Mouse (Mus musculus) lung, postnatal 14 days (tissue): ENCODE data around the gene Gm10961.
"Not testable (repeated sequence)": the region's sequence is repeated elsewhere in the genome, so short reads cannot be mapped to it uniquely, and the experiment has no call there.

Experiments
- DNase-seq: peaks from one replicate; pipeline ENCODE4 v3.0.0; 2021

The Gm10961 gene

DNA sequence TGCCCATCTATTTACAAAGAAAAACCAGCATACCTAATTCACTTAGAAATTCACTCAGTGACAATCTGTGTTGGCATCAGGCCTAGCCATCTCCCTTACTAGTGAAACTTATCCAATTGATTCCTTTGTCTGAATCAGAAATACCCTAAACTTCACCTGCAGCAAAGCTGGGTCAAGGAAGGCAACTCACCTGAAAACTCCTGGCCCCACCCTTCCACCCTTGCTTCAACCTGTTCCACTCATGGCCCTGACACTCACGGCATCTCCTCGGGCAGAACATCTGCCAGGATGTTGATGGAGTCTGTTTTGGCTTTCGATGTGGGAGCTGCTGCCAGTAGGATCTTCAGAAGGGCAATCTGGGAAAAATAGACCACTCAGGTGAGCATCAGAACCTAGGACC, 13.3 kb upstream of the Gm10961 start:
- no peak for DNase-seq

DNA sequence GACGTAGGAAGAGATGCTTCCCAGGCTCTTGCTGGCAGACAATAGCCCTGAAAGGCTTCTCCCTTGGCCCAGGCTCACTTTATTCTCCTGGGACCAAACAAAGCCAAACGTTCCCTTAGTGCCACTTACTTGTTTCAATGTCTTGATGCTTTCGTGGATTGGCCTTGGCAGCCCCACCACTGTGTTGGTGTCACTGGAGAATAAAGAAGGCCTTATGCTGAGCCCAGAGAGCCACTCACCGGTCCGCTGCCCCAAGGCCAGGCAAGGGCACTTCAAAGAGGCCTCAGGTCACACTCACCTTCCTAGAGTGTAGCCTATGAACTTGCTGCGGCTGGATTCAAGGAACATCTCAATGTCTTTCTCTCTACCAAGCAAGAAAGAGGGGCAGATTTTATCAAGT, 11.2 kb upstream of the Gm10961 start:
- no peak for DNase-seq

- DNase-seq, result no peak
These were observed 9.6 kb upstream of the Gm10961 start for GRCm38 (mm10) chr3:107621286-107622075.

DNA sequence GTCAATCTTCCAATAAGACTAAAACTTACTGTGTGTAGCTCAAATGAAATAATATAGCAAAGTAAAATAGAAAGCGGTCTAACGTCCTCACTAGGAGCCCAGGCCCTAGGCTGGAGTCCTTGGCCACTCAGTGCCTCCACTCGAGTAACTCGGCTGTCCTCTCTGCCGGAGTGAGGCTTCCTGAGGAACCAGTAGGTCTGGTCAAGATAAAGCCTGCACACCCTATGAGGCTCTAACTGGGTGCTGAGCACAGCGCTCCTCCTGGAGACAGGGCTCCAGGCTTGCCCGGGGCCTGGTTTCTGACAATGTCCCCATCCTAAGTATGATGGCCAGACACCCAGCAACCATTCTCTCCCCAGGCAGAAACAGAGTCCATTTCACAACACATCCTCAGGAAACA, 8.6 kb upstream of the Gm10961 start:
- no peak for DNase-seq

DNA sequence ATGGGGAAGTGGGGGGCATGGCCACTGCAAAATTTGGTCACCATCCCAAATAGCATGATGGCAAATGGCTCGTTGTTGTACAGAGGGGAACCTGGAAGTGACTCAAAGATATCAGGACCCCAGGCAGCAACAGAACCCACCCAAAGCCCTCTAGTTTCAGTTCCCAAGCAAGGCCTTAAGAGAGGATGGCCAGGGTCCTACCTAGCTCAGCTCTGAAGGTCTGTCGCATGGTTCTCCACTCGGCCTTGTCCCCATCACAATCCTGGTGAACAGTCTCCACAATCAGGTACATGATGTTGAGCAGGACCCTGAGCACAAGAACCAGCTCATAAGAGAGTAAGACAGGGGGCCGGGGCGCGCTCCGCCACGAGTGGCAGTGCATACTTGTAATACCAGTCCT, 6.7 kb upstream of the Gm10961 start:
- DNase-seq, result no peak

GRCm38 (mm10) chr3:107625536-107625935, 5.6 kb upstream of the Gm10961 start:
- no peak for DNase-seq

DNA sequence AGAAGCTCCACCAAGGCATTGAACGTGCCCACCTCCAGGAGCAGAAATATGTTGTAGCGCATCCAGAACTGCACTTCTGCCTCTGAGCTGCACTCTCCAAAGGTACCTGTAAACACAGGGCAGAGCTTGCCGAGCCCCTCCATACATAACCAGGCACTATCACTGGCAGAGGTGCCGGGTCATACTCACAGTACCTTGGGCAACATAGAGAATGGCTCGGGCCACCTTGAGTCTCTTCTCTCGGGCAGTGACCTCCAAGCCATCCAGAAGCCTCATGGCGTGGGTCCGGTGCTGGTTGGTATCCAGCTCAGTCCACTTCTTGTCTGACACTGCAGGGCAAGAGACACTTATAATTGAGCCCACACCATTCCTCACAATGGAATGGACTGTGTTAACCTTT, 4.4 kb upstream of the Gm10961 start:
- no peak for DNase-seq

GRCm38 (mm10) chr3:107627641-107628040, 3.5 kb upstream of the Gm10961 start:
- no peak for DNase-seq

DNA sequence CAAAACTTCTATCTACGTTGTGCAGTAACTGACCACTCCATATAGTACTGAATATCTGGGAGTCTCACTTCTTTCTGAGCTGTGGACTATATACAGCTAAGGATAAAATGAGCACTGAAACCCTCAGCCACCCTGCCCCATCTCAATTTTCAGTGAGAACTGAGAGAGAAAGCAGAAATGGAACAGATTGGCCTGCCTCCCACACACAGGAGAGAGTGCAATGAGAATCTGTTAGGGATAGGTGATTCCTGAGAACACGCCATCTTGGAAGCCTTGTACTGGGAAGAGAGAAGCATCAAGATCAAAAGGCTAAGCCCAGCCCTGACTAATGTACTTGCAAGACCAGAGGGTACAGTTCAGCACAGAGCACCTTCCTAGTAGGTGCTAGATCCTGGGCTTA, 2.6 kb upstream of the Gm10961 start:
- no peak for DNase-seq

DNA sequence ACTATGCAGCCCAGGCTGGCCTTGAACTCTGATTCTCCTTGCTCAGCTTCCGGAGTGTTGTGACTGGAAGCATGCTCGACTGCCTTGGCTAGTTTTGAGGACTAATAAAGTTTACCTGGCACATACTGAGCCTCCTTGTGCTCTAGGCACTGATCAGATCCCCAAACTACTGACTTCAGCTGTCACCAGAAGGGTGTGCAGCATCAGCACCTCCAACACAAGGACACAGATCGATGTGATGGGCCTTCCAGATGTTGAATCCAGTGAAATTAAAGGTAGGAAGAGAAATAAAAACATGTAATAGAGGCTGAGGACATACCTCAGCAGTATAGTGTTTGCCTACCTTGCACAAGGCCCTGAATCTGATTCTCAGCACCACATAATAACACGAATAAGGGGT, 1.7 kb upstream of the Gm10961 start:
- DNase-seq, result no peak

DNA sequence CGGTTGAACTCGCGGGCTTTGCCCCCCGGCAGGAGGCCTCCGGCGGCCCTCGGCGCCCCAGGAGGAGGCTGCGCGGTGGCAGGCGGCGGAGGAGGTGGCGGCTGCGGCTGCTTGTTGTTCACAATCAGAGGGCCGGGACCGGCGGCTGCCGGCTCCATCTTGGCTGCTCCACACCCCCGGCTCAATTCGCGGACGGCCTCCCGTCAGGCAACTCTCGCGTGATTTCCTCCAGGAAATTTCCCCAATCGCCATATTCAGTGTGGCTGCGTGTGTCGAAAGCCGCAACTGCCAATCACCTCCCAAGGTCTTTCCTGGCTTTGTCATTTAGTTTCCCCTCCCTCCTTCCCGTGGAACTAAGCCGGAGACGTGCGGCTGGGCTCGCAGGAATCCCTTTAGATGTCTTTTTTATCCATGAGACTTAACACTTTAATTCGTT, 419 bp downstream of the Gm10961 start, which contains the start of gene Strip1:
TSS of gene Strip1 (minus strand) at position 172 of the 436 bp plus-strand sequence.
- DNase-seq, result peak; percentile 94

- no peak for DNase-seq
These were observed 1.7 kb downstream of the Gm10961 start for GRCm38 (mm10) chr3:107632786-107633185.

DNA sequence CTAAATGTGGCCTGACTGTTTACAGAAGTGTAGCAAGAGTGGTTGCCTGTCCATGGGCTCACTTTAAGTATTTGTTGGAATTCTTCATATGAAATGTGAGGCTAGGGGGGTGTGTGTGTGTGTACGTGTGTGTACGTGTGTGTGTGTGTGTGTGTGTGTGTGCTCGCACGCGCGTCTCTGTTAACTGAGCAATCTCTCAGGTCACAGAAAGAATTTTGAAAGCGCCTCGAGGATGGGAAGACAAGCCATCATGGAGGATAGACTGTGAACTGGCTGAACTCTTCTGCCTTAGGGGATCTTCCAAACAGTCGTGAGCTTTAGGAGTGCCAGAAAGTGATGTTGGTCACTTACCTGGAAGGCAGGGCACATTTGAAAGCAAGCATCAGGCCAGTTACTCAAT, 2.8 kb downstream of the Gm10961 start:
- DNase-seq, result no peak

GRCm38 (mm10) chr3:107635836-107636235, 4.7 kb downstream of the Gm10961 start:
- no peak for DNase-seq

GRCm38 (mm10) chr3:107636236-107636635, 5.1 kb downstream of the Gm10961 start:
- no peak for DNase-seq

DNA sequence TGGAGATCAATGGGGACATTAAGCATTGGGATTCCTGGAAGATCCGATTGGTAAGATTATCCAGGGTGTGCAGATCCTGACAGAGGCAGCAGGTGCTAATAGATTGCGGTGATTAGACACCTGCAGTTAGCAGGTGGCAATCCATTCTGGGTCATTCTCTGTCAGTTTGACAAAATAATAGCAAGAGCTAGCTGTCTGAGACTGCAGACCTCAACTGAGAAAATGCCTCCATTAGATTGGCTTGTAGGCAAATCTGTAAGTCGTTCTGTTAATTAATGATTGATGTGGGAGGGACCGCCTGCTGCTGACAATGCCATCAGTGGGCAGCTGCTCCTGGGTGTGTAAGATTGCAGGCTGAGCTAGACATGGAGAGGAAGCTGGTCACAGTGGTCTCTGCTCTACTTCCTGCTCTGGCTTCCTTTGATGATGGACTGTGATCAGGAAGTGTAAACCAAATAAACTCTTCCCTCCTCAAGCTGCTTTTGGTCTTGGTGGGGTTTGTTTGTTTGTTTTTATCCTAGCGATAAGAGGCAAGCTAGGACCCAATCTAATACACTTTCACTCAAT, 6.6 kb downstream of the Gm10961 start:
- DNase-seq, result peak; percentile 10

GRCm38 (mm10) chr3:107646947-107647346, 15.8 kb downstream of the Gm10961 start:
- peak; percentile 8 for DNase-seq

- not testable (repeated sequence) for DNase-seq
These were observed 19.2 kb downstream of the Gm10961 start for GRCm38 (mm10) chr3:107650276-107650675.

GRCm38 (mm10) chr3:107652968-107653367, 21.8 kb downstream of the Gm10961 start:
- no peak for DNase-seq

- no peak for DNase-seq
These were observed 23.7 kb downstream of the Gm10961 start for GRCm38 (mm10) chr3:107654861-107655260.

DNA sequence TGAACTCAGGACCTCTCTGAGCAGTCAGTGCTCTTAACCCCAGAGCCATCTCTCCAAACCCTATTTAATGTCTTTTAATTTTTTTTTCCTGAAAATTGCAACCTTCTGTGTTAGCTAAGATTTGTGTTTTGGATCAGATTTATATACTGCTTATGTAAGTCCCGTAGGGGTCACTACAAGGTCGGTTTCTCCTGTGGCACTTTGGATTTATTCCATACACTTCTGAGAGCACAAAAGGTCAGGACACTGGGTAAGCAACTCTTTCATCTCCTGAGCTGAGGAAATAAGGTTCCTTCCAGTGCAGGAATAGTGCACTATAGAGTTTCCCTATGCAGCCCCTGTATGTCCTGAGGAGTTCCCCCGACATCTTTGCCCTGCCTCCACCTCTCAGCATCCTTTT, 24.4 kb downstream of the Gm10961 start:
- no peak for DNase-seq

- DNase-seq, result no peak
These were observed 25.0 kb downstream of the Gm10961 start for GRCm38 (mm10) chr3:107656151-107656550.

DNA sequence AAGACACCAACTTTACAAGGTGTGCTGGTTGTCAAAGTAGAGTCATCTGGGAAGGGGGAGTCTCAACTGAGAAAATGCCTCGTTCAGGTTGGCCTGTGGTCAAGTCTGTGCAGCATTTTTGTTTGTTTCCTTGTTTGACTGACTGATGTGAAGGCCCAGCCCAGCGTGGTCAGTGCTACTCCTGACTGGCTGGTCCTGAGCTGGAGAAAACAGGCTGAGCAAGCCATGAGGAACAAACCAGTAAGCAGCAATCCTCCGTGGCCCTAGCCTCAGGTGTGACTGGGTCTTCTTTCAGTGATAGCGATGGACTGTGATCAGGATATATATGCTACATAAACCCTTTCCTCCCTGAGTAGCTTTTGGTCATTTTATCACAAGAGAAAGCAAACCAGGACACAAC, 25.8 kb downstream of the Gm10961 start:
- no peak for DNase-seq

DNA sequence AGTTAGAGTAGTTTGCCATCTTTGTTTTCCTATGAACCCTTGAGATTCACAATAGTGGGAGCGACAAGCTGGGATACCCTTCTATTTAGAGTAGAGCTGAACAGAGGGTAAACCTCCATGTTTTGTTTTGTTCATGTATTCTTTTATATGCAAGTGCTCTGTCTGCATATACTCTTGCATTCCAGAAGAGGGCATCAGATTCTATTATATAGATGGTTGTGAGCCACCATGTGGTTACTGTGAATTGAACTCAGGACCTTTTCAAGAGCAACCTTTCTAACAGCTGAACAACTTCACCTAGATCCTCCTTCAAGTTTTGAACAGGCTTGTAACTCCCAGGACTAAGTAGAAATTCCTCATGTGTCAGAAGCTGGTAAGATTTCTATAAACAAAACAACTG, 27.9 kb downstream of the Gm10961 start:
- no peak for DNase-seq

DNA sequence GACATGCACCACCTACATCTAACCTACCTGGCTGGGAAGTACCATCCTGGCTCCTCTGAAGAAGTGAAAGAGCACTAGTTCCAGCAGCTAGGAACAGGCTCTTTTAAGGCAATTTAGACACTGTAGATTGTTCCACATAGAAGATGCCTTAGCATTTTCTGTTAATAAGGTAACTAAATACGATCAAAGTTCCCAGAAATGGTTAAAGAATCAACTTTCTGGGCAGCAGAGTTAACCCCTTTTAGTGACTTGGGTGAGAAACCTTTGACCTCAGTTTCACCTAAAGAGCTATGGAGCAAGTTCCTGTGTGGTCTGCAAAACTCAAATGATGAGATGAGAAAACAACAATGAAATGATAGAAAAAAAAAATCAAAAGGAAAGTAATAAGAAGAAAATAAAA, 33.5 kb downstream of the Gm10961 start:
- no peak for DNase-seq
